Mouse (Mus musculus) kidney, embryonic 15.5 days (tissue): ENCODE results near the gene Enpp7. TPM values are rescaled to one million over a fixed set of nuclear protein-coding genes. Genes with fewer than 3 reads are reported as not detected.
A peak's percentile ranks its signal among the peaks of the same experiment; 100 is the strongest.

ENCODE experiments used
- ATAC-seq: fragments of 200-750 bp; cut with Nextera tagmentation; replicated peaks from 2 replicates; pipeline ENCODE4 v1.8.0; 2017; ENCODE audit warnings: moderate TSS enrichment; ENCODE audit not compliant: low FRiP score
- H3K27ac ChIP-seq: fragments of 300-500 bp; sonication (generic); 2 replicates; pipeline ENCODE4 v1.5.1; 2015; ENCODE audit warnings: mild to moderate bottlenecking, inconsistent platforms
- H3K27me3 ChIP-seq: fragments of 300-500 bp; sonication (generic); 2 replicates; pipeline ENCODE4 v1.6.1; 2015; ENCODE audit warnings: inconsistent platforms
- H3K36me3 ChIP-seq: fragments of 300-500 bp; sonication (generic); 2 replicates; pipeline ENCODE4 v1.6.1; 2015; ENCODE audit warnings: inconsistent platforms
- H3K4me1 ChIP-seq: fragments of 300-500 bp; sonication (generic); 2 replicates; pipeline ENCODE4 v1.6.1; 2015; ENCODE audit warnings: inconsistent platforms
- H3K4me2 ChIP-seq: fragments of 300-500 bp; sonication (generic); 2 replicates; pipeline ENCODE4 v1.6.1; 2015; ENCODE audit warnings: moderate library complexity, mild to moderate bottlenecking, inconsistent platforms
- H3K4me3 ChIP-seq: fragments of 300-500 bp; sonication (generic); replicated peaks from 2 replicates; pipeline ENCODE4 v1.5.1; 2015; ENCODE audit warnings: mild to moderate bottlenecking, inconsistent platforms
- H3K9ac ChIP-seq: fragments of 300-500 bp; sonication (generic); 2 replicates; pipeline ENCODE4 v1.6.1; 2015; ENCODE audit warnings: mild to moderate bottlenecking, inconsistent platforms
- H3K9me3 ChIP-seq: fragments of 300-500 bp; sonication (generic); replicated peaks from 2 replicates; pipeline ENCODE4 v1.6.1; 2016; ENCODE audit warnings: inconsistent platforms
- WGBS: fragments of 180-500 bp; shearing (Covaris S2); methylation state at CpG from one replicate; pipeline ENCODE4 v1.1.7; 2015; ENCODE audit warnings: mixed read lengths; 5-methylcytosine and 5-hydroxymethylcytosine counted together
- polyA plus RNA-seq: library from polyadenylated mRNA; unstranded; fragments of >200 nt; fragmentation: Nextera tagmentation; extraction: Ambion mirVana; gene quantifications from 2 replicates; pipeline ENCODE4 v1.2.1, GENCODE M21; 2015

Enpp7 gene
- polyA plus RNA-seq, 1 experiment from 2014 or later = not detected

GRCm38 (mm10) chr11:118972431-118973377 is 15.3 kb upstream of the Enpp7 start:
- no peak overlapping the region for H3K9ac ChIP-seq
- no peaks in the 10 kb centered on the region for H3K36me3 ChIP-seq
- H3K9me3 ChIP-seq = no peaks in the 10 kb centered on the region
- peaks cover 52% of the 10 kb centered on the region for H3K27me3 ChIP-seq
- H3K4me1 ChIP-seq = peaks cover 6% of the 10 kb centered on the region; the same call in 1 of the 2 replicates
- WGBS = 35% methylated on average over 18 of the region's 18 CpGs
- no peak overlapping the region for H3K27ac ChIP-seq
- no peak overlapping the region for H3K4me3 ChIP-seq
- no peak for ATAC-seq
- H3K4me2 ChIP-seq = no peak overlapping the region

- no peak overlapping the region for H3K4me2 ChIP-seq
- ATAC-seq = no peak
- H3K36me3 ChIP-seq = no peaks in the 10 kb centered on the region
- H3K9ac ChIP-seq = no peak overlapping the region
- no peaks in the 10 kb centered on the region for H3K9me3 ChIP-seq
- WGBS = 75% methylated on average over 7 of the region's 7 CpGs
- peaks cover 68% of the 10 kb centered on the region for H3K27me3 ChIP-seq
- H3K27ac ChIP-seq = no peak overlapping the region
- peaks cover 6% of the 10 kb centered on the region; the same call in 1 of the 2 replicates for H3K4me1 ChIP-seq
- no peak overlapping the region for H3K4me3 ChIP-seq
Observed at GRCm38 (mm10) chr11:118974340-118974739, 13.6 kb upstream of the Enpp7 start.

- WGBS = 1% methylated on average over 10 of the region's 10 CpGs
- ATAC-seq = no peak
- Histone ChIP-seq H3K4me1 (peaks cover 6% of the 10 kb centered on the region; the same call in 1 of the 2 replicates), H3K4me3 (no peak overlapping the region), H3K9ac (no peak overlapping the region), H3K36me3 (no peaks in the 10 kb centered on the region), H3K27me3 (peaks cover 72% of the 10 kb centered on the region), H3K9me3 (no peaks in the 10 kb centered on the region), H3K4me2 (peak overlapping the region; percentile 5; the same call in 1 of the 2 replicates), H3K27ac (no peak overlapping the region)
Observed at GRCm38 (mm10) chr11:118975427-118975826, 12.6 kb upstream of the Enpp7 start.

GRCm38 (mm10) chr11:118975917-118976316 is 12.1 kb upstream of the Enpp7 start:
- Histone ChIP-seq H3K27ac (no peak overlapping the region), H3K4me2 (peak overlapping the region; percentile 5; the same call in 1 of the 2 replicates), H3K9me3 (no peaks in the 10 kb centered on the region), H3K36me3 (no peaks in the 10 kb centered on the region), H3K4me3 (no peak overlapping the region), H3K27me3 (peaks cover 71% of the 10 kb centered on the region), H3K9ac (no peak overlapping the region), H3K4me1 (peaks cover 6% of the 10 kb centered on the region; the same call in 1 of the 2 replicates)
- no peak for ATAC-seq
- WGBS = 16% methylated on average over 12 of the region's 12 CpGs

GRCm38 (mm10) chr11:118980388-118980787 is 7.6 kb upstream of the Enpp7 start:
- Histone ChIP-seq H3K27me3 (peaks cover 39% of the 10 kb centered on the region), H3K4me1 (peaks cover 6% of the 10 kb centered on the region; the same call in 1 of the 2 replicates), H3K4me2 (no peak overlapping the region), H3K4me3 (no peak overlapping the region), H3K27ac (no peak overlapping the region), H3K9me3 (no peaks in the 10 kb centered on the region), H3K36me3 (no peaks in the 10 kb centered on the region), H3K9ac (no peak overlapping the region)
- ATAC-seq = no peak
- 74% methylated on average over 2 of the region's 2 CpGs for WGBS

GRCm38 (mm10) chr11:118981012-118981776 is 6.8 kb upstream of the Enpp7 start:
- no peaks in the 10 kb centered on the region for H3K36me3 ChIP-seq
- no peak overlapping the region for H3K4me3 ChIP-seq
- H3K9me3 ChIP-seq = no peaks in the 10 kb centered on the region
- H3K4me1 ChIP-seq = no peaks in the 10 kb centered on the region
- WGBS = 61% methylated on average over 18 of the region's 18 CpGs
- no peak for ATAC-seq
- no peak overlapping the region for H3K27ac ChIP-seq
- no peak overlapping the region for H3K9ac ChIP-seq
- H3K27me3 ChIP-seq = peaks cover 32% of the 10 kb centered on the region
- H3K4me2 ChIP-seq = no peak overlapping the region

- Histone ChIP-seq H3K9me3 (no peaks in the 10 kb centered on the region), H3K27me3 (peaks cover 26% of the 10 kb centered on the region), H3K36me3 (no peaks in the 10 kb centered on the region), H3K27ac (no peak overlapping the region), H3K4me3 (no peak overlapping the region), H3K4me2 (no peak overlapping the region), H3K4me1 (no peaks in the 10 kb centered on the region), H3K9ac (no peak overlapping the region)
- 46% methylated on average over 12 of the region's 12 CpGs for WGBS
- no peak for ATAC-seq
Observed at GRCm38 (mm10) chr11:118982593-118983113, 5.3 kb upstream of the Enpp7 start.

- H3K4me3 ChIP-seq = no peak overlapping the region
- H3K9me3 ChIP-seq = no peaks in the 10 kb centered on the region
- 63% methylated on average over 5 of the region's 5 CpGs for WGBS
- H3K9ac ChIP-seq = no peak overlapping the region
- ATAC-seq = no peak
- H3K4me1 ChIP-seq = no peaks in the 10 kb centered on the region
- peaks cover 6% of the 10 kb centered on the region; the same call in 1 of the 2 replicates for H3K27me3 ChIP-seq
- H3K4me2 ChIP-seq = no peak overlapping the region
- no peaks in the 10 kb centered on the region for H3K36me3 ChIP-seq
- no peak overlapping the region for H3K27ac ChIP-seq
Observed at GRCm38 (mm10) chr11:118985571-118985970, 2.4 kb upstream of the Enpp7 start.

- ATAC-seq = no peak
- H3K36me3 ChIP-seq = no peaks in the 10 kb centered on the region
- WGBS = 66% methylated on average over 3 of the region's 3 CpGs
- no peaks in the 10 kb centered on the region for H3K9me3 ChIP-seq
- no peak overlapping the region for H3K27ac ChIP-seq
- no peak overlapping the region for H3K9ac ChIP-seq
- peaks cover 19% of the 10 kb centered on the region for H3K27me3 ChIP-seq
- 0 out of 2 replicates have a peak, but pooled peaks cover 5% of the 10 kb centered on the region for H3K4me1 ChIP-seq
- H3K4me2 ChIP-seq = no peak overlapping the region
- no peak overlapping the region for H3K4me3 ChIP-seq
Observed at GRCm38 (mm10) chr11:118992781-118993180, 4.8 kb downstream of the Enpp7 start.

GRCm38 (mm10) chr11:118995448-118995847 is 7.5 kb downstream of the Enpp7 start:
- ATAC-seq = 0 out of 2 replicates have a peak, but pooled peaks have one; percentile 60
- Histone ChIP-seq H3K4me3 (no peak overlapping the region), H3K9me3 (no peaks in the 10 kb centered on the region), H3K27me3 (peaks cover 45% of the 10 kb centered on the region), H3K4me2 (no peak overlapping the region), H3K36me3 (no peaks in the 10 kb centered on the region), H3K4me1 (peaks cover 21% of the 10 kb centered on the region), H3K9ac (no peak overlapping the region), H3K27ac (no peak overlapping the region)
- WGBS = 21% methylated on average over 4 of the region's 4 CpGs

GRCm38 (mm10) chr11:118997182-118997581 is 9.2 kb downstream of the Enpp7 start:
- WGBS = 66% methylated on average over 3 of the region's 3 CpGs

More at GRCm38 (mm10) chr11:118997182-118997581, 9.2 kb downstream of the Enpp7 start:
- H3K4me3 ChIP-seq = no peak overlapping the region
- ATAC-seq = no peak
- no peak overlapping the region for H3K27ac ChIP-seq
- no peaks in the 10 kb centered on the region; the same call in 1 of the 2 replicates for H3K9me3 ChIP-seq
- H3K9ac ChIP-seq = no peak overlapping the region
- H3K4me1 ChIP-seq = peaks cover 21% of the 10 kb centered on the region
- H3K4me2 ChIP-seq = no peak overlapping the region
- H3K36me3 ChIP-seq = no peaks in the 10 kb centered on the region
- peaks cover 57% of the 10 kb centered on the region for H3K27me3 ChIP-seq
